Mouse (Mus musculus): ENCODE data around the gene Tceal9. TPM values are rescaled to one million over a fixed set of nuclear protein-coding genes. Genes with fewer than 3 reads are reported as not detected.
"Not testable (repeated sequence)": the region's sequence is repeated elsewhere in the genome, so short reads cannot be mapped to it uniquely, and the experiment has no call there.

Tceal9 gene
- total RNA-seq (2021): 363 and 423 TPM in 2 replicates
- long read RNA-seq, transcript Tceal9-201 (3 exons, 1,019 nt): major isoform, 136 of 145 reads
- long read RNA-seq, partial matches to known transcripts: 6 of 145 reads
- long read RNA-seq, other reads (novel, unspliced or antisense): 3 of 145 reads

DNA sequence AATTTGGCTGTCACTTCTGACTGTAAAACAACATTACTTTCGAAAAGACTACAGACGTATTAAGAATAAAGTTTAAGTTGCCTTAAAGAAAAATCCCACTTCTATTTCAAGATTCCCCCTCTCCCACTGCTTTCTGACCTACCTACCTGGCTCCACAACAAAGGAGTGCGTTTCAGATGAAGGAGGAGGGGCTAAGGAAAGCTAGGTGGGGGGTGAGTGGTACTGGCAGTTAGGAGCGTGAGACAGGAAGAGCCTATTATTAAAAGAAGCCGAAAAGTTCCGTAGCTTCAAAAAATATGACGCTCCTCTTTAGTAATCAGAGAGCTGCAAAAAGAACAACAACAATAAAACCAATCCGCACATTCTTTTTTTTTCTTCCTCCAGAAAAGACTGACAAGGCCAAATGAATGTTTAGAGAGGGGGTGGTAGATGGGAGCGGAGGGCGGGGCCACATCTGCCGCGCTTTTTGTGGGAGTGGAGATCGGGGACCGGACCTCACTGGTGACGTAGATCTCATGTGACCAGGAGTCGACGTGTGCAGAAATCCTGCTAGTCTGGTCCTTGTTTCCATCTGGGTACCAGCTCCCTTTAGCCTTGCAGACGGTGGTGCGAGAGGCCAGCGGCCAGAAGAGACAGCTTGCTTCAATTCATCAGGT lies at the start of gene Tceal9:
TSS of gene Tceal9 (plus strand) at position 506 of the 656 bp plus-strand sequence.
- peak; percentile 74 for DNase-seq

DNA sequence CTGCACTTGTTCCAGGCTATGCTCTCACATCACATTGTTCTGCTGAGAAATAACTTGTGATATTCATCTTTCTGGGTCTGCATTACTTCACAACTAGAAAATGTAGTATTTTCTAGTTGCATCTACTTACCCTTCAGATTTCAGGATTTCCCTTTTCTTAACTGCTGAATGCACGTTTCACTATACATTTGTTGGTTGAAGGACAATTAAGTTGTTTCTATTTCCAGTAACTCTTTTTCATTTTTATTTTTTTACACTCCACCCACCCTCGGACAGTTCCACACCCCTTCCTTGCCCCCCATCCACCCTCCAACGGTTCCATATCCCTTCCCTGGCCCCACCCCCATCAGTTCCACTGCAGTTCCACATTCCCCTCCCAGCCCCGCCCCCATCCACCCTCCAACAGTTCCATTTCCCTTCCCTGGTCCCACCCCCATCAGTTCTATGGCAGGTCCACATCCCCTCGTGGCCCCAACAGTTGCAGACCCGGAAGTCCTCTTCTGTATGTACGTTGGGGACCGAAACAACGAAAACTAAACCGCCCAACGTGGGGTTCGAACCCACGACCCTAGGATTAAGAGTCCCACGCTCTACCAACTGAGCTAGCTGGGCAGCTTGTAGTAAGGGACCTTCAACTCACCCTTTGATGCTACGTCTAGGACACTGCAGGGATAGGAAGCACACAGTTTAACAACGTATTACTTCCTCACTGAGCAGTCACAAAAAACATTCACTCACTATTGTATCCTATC lies 49.5 kb upstream of the Tceal9 start:
- no peak for DNase-seq

DNA sequence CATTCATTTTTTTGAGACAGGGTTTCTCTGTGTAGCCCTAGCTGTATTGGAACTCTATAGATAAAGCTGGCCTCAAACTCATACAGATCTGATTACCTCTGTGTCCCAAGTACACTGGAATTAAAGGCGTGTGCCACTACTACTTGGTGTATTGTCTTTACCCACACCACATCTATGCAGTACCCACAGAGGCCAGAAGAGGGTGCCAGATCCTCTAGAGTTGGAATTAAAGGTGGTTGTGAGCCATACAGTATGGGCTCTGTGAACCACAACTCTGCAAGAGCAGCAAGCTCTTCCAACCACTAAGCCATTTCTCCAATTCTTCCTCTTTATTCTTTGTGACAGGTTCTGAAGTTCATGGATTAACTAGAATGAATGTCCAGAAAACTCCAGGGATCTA lies 48.0 kb upstream of the Tceal9 start:
- peak; percentile 30 for DNase-seq

DNA sequence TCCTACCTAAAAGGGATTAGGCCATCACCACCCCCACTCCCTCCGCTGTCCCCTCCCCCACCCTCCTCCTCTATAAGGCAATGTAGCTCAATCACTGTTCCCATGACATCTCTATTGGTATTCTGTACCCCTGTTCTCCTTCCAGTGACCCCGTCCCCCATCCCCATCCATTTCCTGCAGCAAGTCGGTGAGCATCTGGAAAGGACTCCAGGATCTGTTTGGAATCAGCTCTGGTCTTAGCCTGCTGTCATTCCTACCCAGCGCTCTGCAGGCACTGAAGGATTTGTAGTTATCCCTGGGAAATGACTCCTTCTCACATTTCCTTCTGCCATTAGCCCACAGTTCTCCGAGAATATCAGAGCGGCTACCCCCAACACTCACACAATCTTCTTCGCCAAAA lies 41.6 kb upstream of the Tceal9 start:
- no peak for DNase-seq

DNA sequence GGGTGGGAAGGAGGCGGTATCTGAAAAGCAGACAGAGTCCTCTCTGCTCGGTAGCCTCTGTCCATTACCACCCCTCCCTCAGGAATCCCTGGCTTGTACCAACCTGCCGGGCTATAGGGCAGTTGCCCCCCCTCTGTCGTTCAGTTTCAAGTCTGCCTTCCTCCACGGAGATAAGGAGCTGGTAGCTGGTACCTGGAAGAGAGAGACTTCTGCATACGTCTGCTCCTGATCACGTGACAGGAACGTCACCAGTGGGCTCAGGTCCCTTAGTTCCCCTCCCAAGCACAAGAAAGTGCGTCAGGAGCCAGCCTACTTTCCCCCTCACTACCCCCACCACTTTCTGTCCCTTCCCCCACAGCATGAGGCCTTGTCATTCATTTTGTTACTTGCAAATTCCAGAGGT lies 41.2 kb upstream of the Tceal9 start, which contains the start of gene Tceal5:
TSS of gene Tceal5 (minus strand) at position 213 of the 403 bp plus-strand sequence.
- DNase-seq: no peak

DNA sequence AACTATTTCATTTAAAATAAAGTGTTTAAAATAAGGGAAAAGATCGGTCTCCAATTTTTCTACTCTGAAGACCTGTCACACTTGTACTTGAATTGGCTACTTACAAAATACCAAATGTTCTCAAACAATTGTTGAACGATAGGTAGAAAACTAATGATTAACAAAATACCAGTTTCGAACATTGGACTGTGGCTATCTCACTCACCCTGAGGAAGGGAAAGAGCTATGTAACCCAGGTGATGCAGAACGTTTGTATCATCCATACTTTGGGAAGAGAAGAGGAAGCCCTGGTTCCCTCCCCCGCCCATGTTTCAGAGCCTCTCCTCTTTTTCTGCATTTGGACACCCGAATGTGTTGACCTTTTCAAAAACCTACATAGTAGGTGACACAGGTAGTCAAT lies 40.5 kb upstream of the Tceal9 start:
- DNase-seq: no peak

DNA sequence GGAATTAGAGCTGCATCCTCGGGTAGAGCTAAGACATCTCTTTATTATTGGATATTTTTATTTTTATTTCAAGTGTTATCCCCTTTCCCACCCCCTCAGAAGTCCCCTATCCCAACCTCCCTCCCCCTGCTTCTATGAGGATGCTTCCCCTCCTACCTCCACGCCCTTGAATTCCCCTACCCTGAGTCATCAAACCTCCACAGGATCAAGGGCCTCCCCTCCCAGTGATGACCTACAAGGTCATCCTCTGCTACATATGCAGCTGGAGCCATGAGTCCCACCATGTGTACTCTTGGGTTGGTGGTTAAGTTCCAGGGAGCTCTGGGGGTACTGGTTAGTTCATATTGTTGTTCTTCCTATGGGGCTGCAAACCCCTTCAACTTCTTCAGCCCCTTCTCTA lies 31.5 kb upstream of the Tceal9 start:
- no peak for DNase-seq

DNA sequence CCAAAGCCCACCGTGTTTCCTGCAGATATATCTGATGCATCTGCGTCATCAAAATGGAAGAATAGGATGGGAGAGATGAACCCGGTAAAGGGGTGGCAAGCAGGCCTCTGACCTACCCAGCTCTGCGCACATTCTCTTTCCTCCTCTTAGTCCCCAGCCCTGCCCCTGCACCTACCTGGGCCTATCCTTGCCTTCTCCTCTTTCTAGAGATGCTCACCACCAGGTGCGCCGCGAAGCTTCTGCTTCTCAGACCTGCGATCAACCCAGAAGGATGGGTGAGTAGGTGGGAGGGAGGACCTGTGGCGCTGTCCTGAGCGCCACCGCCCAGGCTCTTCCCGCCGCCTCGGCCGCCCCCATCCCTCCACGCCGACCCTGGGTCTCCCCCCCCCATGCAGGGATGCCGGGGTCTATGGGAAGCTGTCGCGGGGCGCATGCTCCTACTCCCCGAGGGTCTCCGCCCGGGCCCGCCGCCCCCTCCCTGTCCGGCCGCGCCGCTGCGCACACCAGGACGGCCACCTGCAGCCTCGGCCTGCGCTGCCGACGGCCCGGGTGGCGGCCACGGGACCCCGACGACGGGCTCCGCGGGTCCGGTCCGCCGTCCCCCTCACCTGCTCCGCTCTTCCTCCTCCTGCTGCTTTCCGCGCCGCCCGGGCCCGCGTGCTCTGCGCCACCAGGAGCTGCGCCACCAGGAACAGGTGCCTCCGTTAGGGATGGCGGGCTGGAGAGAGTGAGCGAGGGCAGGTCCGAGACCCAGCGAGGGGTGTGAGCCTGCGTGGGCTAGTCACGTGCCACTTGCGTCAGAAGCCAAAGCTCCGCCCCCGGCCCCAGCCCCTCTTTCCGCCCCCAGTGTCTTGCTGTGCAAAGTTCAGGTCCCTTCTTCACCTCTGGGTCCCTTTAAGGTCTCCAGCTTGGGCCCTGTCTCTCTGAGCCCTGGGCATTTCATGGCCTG lies 29.9 kb upstream of the Tceal9 start, which contains the start of the genes Tceal7 and Bex1:
TSS of gene Tceal7 (plus strand) at position 51 of the 949 bp plus-strand sequence.
TSS of gene Bex1 (minus strand) at position 785 of the 949 bp plus-strand sequence.
- DNase-seq: not testable (repeated sequence)

DNA sequence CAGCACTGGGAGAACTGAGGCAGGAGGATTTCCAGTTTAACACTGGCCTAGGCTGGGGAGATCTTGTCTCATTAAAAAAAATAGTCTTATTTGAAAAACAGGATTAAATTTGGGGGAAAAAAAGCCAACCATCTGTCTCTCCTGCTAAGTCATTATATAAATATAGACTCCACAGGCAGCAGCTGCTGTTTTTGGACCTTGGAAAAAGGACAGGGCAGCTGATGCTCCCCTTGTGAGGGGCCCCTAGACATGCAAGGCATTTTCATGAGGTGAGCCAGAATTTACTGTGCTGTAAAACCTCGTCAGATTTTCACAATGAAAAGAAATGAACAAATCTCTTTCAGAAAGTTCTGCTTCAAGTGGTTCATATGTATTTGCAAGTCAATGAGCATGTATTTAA lies 28.6 kb upstream of the Tceal9 start:
- no peak for DNase-seq

DNA sequence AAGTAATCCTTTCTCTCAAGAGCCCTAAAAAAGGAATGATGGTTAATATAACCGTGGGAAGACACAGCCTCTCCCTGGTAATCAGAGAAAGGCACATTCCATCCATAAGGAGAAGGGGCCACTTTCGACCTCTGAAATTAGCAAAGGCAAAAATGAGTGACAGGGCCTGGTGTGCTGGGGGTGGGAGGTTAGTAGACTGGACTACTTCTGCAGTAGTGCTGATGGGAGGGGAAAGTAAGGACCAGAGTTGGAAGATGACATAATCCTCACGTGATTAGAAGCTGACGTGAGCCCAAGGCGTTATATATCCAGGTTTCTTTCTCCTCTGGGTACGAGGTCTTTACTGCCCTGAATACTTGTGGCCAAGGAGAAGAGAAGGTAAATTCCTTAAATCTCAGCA lies 21.2 kb upstream of the Tceal9 start:
- DNase-seq: no peak

DNA sequence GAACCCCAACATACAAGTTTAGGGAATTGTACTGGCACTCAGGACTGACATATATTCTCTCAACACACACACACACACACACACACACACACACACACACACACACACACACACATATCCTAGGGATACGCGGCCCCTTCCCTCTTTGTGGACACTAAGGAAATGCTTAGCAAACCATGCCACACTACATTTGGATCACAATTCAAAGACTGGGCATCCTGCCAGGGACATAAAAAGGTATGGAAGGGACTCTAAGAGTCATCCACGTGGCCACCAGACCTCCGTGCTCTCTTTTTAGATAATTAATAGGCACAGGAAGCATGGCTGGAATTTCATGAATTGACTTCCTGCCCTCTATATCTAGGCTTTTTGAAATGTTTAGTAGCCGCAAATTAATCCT lies 17.1 kb upstream of the Tceal9 start:
- DNase-seq: no peak

DNA sequence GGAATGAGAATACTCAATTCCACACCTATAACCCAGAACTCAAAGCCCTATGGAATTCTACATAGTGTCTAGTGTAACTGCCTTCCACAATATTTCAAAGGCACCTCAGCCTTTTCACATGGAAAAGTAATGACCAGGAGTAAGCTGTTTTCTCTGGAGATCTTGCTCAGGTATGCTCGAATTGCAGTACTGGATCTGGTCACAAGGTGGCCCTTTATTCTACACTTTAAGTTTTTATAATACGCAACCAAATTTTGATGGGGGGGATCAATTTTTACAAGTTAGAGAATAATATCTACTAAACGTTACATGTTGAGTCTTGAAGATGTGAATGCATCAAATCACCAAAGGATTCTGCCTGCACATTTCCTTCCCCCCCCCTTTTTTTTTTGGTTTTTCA lies 6.8 kb upstream of the Tceal9 start:
- DNase-seq: peak; percentile 22

DNA sequence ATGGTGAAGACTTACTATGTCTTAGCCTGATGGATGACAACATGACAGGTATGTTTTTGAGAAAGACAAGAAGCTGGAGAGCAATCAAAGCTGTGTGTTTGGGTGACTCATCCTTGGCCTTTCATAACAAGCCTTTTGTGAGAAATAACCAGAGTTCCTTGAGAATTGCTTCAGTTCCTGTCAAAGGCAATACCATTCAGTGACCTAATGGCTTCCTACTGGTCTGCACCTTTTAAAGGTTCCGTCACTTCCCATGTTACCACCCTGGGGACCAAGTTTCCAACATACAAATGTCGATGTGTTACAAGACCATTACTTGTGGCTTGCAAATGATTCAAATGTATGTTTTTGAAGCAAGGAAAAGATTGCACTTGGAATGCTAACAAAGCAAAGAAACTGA lies 1.7 kb upstream of the Tceal9 start:
- DNase-seq: no peak

DNA sequence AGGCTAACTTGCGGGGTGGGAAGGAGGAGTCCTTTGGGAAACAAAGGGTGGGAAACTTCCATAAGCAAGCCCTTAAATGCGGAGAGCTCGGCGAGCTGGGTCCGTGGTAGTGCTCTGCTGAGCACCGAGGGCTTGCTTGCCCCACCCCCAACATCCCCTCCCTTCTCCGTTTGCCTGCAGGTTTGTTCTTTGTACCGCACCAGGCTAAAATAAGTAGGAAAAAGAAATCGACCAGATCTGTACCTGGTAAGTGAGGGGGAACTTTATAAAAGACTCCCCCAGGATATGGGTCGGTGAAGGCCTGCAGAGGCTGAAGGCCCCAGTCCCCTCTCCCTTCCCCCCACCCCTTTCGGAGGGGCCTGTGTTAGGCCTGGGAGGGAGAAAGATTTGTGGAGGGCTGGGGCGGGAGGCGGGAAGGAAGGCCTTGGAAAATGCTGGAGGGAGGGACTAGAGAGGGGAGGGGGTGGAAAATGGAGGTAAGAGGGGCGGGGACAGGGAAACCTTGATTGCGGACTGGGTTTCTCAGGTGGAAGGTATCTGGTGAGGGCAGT lies 717 bp downstream of the Tceal9 start:
- peak; percentile 20 for DNase-seq

DNA sequence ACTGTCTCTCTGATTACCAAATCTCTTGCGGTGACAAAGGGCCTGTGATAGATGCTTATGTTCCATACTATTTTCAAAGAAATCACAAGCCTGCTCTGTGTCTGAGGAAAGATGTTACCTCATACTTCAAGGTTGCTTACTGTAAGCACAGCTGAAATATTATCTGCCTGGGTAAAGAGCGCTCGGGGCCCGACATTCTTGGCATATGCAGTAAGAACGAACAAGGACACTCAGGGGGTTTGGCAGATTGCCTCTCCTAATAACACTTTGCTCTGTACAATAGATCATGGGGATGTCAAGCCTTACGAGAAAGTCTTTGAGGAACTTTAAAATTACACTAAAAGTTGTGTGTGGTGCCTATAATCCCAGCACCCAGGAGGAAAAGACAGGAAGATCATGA lies 3.9 kb downstream of the Tceal9 start:
- DNase-seq: peak; percentile 32

DNA sequence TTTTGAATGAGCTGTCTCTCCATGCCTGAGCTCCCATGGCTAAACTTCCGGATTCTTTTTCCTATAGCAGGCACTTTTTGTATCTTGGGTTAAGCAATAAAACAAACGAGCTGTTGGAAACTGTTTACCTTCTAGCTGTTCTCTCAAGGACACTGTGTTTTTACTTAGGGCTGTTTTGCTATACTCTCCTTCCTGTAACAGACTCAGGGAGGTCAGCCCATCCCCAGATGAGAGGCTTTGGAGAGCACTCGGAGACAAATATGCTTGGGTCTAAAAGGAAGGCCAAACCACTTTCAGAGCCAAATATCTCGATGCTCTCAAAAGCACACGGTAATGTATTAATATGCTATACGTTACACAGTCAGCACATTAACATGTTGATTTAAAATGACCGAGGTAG lies 4.8 kb downstream of the Tceal9 start:
- DNase-seq: no peak

DNA sequence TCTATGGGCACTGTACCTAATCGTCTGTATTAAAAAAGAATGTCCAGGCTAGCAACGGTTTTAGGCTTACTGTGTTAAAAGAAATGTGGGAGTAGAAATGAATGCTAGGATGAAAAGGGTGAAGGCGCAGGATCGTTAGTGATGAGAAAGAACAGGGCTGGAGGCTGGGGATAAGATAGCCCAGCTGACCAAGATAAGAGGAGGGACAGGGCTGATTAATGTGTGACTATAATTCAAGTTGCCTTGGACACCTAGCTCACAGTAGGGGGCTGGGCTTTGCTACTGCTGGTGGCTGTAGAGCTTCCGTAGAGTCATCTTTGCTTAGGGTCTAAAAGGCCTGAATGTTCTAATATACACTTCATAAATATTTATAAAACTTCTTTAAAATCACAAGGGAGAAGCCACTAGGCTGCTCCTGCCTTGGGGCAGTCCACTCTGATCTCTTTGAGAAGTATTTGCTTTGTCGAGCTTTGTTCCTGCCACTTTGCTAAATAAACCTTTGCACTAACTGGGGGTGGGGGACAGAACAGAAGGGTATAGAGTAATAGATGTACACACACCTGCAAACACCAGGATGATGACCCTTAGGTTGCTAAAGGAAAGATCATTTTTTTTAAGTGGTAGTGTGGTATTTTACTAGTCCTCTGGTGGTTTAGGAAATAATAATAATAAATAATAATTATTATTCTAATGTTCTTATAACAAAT lies 7.3 kb downstream of the Tceal9 start:
- peak; percentile 2 for DNase-seq

DNA sequence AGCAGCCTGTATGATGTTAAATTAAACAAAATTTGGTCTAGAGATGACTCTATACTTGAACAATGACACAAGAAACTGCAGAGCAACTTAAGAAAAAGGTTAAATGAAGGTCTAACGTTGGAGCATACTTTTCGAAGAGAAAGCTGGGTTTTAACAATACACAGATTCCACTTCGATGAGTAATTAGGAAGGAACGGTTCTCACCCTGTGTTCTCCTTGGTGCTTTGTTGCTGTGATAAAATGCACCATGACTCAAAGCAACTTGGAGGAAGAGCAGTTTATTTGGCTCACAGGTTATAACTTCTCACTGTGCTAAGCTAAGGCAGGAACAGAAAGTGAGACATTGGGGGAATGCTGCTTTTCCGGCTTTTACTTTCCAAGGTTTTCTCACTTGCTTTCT lies 22.8 kb downstream of the Tceal9 start:
- DNase-seq: no peak

DNA sequence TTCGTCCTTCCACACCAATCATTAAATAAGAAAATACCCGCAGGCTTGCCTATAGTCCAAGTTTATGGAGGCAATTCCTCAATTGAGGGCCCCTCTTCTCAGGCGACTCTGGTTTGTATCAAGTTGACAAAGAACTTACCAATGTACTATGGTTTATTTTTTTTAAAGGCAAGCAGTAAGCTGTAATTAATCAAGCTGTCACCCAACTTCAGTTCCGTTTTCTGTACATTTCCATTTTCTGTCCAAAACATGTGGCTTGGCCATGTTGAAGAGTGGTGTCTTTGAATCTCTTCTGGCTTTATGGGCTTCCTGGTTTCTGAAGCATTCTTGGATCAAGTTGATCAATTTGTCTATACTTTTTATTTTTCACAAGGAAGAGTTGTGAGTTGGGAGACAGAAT lies 23.3 kb downstream of the Tceal9 start:
- no peak for DNase-seq

DNA sequence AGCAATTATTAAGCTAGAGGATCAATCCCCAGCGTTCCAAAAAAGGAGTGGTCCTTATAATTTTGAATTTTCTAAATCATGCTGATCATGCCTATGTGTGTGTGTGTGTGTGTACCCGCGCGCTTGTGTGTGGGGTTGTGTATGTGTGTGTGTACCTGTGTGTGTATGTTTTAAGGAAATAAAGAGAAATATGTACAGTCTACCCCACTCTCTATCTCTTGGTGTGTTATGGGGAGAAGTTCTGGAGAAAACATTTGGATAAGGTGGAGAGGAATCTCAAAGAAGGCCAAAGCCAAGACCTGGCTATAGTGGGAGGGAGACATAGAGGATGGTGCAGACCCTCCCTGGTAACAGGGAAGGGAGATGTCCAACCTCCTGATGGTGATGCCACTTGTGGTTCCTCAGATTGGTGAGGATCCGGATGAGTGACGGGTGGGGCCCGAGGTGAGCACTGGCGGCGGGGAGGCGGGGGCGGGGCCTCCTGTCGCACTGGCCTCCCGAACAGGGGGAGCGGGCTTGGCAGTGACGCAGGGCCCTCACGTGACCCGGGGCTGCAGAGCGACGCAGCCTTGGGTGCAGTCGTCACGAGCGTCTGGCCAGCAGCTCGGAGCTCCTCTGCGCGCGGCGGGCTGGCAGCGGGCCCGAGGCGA lies 25.0 kb downstream of the Tceal9 start, which contains the start of gene Bex3:
TSS of gene Bex3 (plus strand) at position 511 of the 650 bp plus-strand sequence.
- DNase-seq: peak; percentile 55
